Mouse (Mus musculus) heart, adult 8-10 months (tissue): ENCODE data around the gene Hpgd. TPM values are rescaled to one million over a fixed set of nuclear protein-coding genes. Genes with fewer than 3 reads are reported as not detected.
A peak's percentile ranks its signal among the peaks of the same experiment; 100 is the strongest.

Experiments
- DNase-seq: peaks from one replicate; pipeline ENCODE4 v3.0.0; 2022; ENCODE audit warnings: low spot score
- total RNA-seq, 4 experiments: library from RNA; stranded (reverse); gene quantifications; 2 replicates each; pipeline ENCODE4 v1.2.4; 2022

Gene Hpgd
- total RNA-seq, 4 experiments from 2014 or later, result 5.8 to 8.1 (median 6.5) TPM

DNA sequence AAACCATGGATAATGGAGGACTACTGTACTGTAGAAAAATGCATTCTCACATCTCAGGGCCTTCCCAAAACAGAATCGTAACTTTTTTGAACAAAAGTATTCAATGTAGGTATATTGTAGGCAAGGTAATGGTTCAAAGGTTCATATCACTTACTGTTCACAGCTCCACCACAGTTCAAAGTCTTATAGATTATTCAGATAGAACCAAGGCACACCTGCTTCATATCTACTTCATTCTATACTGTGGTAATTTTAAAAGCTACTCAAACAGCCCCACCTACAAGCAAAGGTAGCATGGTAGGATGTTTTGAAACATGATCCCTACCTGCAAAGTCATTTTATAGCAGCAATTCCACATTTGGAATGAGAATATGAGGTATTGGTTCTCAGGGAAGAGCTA is 28.9 kb downstream of the Hpgd start:
- DNase-seq, result no peak

DNA sequence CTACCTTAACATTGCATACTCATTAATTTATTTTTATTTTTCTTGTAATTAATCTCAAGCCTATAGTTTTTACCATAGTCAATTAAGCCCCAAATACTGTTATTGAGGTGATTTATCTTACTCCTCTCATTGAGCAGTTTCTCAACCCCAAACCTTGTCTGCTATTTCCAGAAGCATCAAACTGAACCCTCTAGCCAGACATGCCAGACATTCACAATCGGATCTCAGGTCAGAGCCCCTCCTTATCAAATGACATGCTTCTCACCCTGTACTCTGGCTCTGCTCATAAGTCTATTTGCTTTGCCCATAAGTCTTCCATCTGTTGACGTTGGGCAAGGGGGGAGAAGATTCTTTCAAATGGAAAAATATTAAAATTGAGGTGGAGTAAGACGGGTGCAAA is 33.3 kb downstream of the Hpgd start:
- DNase-seq, result no peak

DNA sequence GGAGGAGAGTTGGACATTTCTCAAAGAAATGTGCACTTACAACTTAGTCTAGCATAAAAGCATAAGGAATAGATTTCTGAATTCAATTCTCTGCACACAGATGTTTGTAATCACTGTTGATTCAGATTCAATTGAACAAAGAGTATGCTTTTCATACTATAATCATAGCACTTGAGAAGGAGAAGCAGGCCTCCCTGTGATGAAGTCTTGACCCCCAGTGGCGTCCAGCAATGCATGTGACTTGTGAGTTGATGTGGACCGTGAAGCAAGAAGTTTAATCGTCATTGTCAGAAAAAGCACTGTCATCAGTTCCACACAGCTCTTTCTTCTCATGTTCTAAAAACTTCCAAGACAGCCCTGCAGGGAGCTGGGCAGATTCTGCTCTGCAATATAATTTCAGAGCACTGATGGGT is 33.8 kb downstream of the Hpgd start:
- DNase-seq, result no peak

DNA sequence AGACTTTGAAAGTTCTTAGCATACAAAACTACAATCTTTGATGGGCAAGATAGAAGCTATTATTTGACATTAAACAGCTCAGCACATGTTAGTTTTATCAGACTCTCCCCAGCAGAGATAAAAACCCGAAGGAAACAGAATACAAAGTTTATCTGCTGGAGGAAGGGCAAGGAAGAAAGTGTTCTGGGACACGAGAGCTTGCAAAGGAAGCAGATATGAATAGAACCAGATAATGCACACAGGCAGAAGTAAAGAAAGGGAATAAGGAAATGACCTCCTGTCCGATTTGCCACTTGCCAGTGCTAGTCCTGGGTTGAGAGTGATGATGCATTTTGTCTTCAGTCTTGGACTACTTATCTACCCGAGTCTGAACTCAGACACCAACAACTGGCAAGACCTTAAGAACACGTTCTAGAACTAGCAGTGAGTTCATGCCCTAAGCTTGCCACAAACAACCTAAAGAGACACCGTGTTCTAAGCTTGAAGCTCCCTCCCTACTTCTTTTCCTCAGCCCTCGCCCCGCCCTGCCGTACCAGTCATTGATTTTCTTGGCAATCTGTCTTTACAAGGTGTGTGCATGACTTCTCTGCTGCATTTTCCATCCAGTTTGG is 41.1 kb downstream of the Hpgd start:
- no peak for DNase-seq

DNA sequence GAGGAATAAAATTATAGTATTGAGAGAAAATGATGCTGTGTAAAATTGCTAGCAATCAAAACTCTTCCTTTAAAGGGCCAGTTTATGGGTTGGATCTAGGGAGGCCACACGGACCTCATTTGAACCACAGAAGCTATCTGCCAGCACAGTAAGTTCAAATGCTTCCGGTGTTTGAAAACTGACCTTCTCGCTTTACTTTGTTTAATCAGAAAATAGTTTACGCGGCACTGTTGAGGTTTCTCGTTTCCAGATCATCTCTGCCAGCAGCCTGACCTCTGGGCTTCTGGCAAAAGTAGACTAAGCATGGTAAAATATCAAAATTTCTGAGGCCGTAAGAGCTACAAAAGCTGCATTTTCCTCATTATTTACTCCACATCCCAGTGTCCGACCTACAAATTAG is 42.4 kb downstream of the Hpgd start:
- no peak for DNase-seq

DNA sequence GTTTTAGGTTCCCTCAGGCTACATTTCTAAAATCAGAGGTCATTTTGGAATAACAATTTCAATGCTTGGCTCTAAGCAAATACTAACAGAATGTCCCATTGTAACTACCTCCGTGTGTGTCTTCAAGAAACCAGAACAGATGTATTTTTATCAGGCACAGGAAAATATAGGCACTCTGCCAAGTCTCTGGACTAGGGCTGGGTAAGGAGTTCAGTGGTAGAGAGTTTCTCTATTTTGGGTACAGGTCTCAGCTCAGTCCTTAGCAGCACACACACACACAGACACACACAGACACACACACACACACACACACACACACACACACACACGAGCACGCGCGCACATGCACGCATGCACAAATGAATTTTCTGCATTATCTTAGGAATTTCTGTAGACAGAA is 49.1 kb downstream of the Hpgd start:
- DNase-seq, result peak; percentile 36

DNA sequence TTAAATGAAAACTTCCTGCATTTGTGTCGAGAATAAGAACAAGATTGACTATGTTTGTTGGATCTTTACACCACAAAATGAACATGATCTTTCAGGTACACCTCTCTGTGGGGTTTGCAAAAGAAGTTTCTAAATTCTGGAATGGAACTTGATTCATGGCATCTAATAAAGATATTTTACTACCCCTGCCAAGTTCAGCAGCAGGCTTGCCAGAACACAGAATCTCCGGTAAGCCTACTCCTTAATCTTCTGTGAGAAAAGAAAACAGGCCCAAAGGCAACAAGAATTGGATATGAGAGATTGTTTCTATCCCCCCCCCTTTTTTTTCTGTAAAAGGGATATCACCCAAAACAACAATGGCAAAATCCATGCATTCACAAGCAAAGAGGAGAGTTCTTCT is 49.6 kb downstream of the Hpgd start:
- DNase-seq, result no peak

DNA sequence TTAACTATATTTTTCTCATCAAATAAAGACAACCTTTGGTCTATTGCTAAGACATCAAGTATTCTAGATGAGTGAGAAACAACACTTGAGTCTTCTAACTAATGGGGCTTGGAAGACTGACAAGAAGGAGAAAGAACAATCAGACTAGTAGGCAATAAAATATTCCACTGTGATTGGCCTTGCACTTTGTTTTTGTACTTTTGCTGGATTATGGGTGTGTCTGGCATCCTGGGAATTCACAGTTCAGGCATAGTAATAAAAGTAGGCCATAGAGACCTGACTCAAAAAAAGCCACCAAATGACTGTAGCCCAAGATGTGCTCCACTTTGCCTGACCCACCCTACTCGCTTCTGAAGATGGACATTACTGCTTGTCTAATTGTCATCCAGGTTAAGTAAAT is 50.0 kb downstream of the Hpgd start:
- no peak for DNase-seq

DNA sequence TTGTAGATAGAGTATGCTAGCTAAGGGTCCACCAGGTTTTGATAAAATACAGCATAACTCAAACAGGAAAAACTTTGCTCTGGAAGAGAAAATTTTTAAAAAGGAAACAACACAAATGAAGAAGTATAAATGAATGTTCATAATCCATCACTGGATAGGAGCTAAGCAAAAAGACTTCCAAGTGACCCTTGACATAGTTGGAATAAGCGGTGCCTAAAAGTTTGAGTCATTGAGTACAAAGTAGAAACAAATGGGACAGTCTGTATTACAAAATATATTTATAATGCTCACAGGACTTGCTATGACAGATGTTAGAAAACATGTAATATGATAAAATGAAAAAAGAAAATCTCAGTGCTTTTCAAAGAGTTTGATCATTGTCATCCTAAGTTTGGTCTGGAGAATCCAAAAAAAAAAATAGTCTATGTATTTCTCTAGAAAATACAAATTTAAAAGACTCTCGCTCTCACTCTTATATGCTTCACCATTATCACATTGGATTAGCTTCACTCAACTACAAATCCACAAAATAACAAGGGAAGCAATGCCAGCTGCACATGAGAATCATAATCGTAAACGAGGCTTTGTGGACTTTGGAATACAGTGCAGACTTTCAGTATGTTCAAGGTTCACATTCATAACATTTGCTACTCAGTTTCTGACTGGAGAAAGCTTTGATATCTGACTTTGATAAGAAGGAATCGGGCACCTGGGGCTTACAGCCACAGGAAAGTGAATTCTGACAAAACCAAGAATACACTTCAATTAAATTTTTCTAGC is 51.4 kb downstream of the Hpgd start:
- DNase-seq, result peak; percentile 41

DNA sequence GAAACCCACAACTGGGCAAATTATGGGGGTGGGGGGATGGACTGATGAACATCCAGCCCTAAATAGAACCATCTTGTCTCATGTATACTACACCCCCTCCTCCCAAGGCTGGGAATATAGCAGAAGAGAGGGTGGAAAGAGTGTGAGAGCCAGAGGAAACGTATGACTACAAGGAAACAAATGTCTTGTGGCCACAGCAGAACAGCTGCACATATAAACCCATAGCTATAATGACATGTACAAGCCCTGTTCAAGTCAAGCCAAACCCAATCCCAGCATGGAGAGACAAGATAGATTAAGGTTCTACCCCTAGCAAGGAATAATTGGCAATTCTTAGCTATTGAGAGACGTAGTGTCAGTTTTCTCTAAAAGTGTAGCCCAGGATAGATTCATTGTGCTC is 68.8 kb downstream of the Hpgd start:
- no peak for DNase-seq
